In genomic region chr3:98383024-98383790, GRCm38 (mm10) we compare ENCODE assay signal across 8 mouse cellular contexts. TPM values are rescaled to one million over a fixed set of nuclear protein-coding genes. Genes with fewer than 3 reads are reported as not detected.
A peak's percentile ranks its signal among the peaks of the same experiment; 100 is the strongest.
DNase-seq lines count a peak whose midpoint lies in the region; ATAC-seq and TF ChIP-seq lines count a peak whose summit lies in the region.

No protein-coding gene starts in this region.

- no peaks in the 10 kb centered on the region for H3K27me3 ChIP-seq in forebrain, postnatal 0 days (ENCODE audit: insufficient read depth, low read length)
- H3K27me3 ChIP-seq in liver, postnatal 0 days (ENCODE audit: insufficient read depth, low read length): peaks cover 10% of the 10 kb centered on the region; the same call in 1 of the 2 replicates

- no peak for TF ChIP-seq EP300 in liver, postnatal 0 days (IDR thresholded peaks at IDR 0.05; ENCODE audit: low read depth)

- peak overlapping the region; percentile 91 for H3K4me2 ChIP-seq in forebrain, postnatal 0 days (ENCODE audit: low read depth)
- H3K4me2 ChIP-seq in liver, postnatal 0 days (ENCODE audit: low read depth, low read length): peak overlapping the region; percentile 76

- intact Hi-C loops in left cerebral cortex, postnatal 36 days (cut with DNase I): loop anchor here (2.0 kb wide), 1 partner anchor 36 kb away; no protein-coding TSS in a partner anchor

- peak; percentile 47 for ATAC-seq in cerebellum, adult (ENCODE audit: insufficient number of reproducible peaks, low FRiP score, low TSS enrichment)
- peak; percentile 23 for ATAC-seq in forebrain, postnatal 0 days
- ATAC-seq in liver, postnatal 0 days: 0 out of 2 replicates have a peak, but pooled peaks have one; percentile 9
- ATAC-seq in granulocyte monocyte progenitor cell, adult 5-6 weeks (replicated peaks; ENCODE audit: poor library complexity, severe bottlenecking): no peak

- no peak for TF ChIP-seq CTCF in forebrain, postnatal 0 days (IDR thresholded peaks at IDR 0.05; ENCODE audit: low read depth)
- no peak for TF ChIP-seq CTCF in liver, postnatal 0 days (IDR thresholded peaks at IDR 0.05; ENCODE audit: low read depth)

- no peaks in the 10 kb centered on the region for H3K36me3 ChIP-seq in forebrain, postnatal 0 days (ENCODE audit: insufficient read depth)
- no peaks in the 10 kb centered on the region for H3K36me3 ChIP-seq in liver, postnatal 0 days (replicated peaks; ENCODE audit: insufficient read depth, low read length)

- peak overlapping the region; percentile 94 for H3K4me3 ChIP-seq in forebrain, postnatal 0 days (ENCODE audit: low read depth, low read length)
- H3K4me3 ChIP-seq in liver, postnatal 0 days (ENCODE audit: low read depth, low read length): peak overlapping the region; percentile 56

- peak; percentile 18 to 22 for DNase-seq in left cerebral cortex, postnatal 36 days (ENCODE audit: low spot score in 2 of 2)
- no peak for DNase-seq in left cerebral cortex, adult 9 months (ENCODE audit: low spot score in 2 of 2)
- DNase-seq in forebrain, postnatal 0 days: peak; percentile 46
- DNase-seq in liver, postnatal 0 days: peak; percentile 15
- no peak for DNase-seq in spleen, adult 18-20 months
- DNase-seq in layer of hippocampus, adult 8-10 months (ENCODE audit: low spot score in 2 of 2): no peak

- peaks cover 13% of the 10 kb centered on the region for H3K4me1 ChIP-seq in forebrain, postnatal 0 days (ENCODE audit: insufficient read depth)
- peaks cover 9% of the 10 kb centered on the region for H3K4me1 ChIP-seq in liver, postnatal 0 days (ENCODE audit: insufficient read depth)

- no peaks in the 10 kb centered on the region for H3K9me3 ChIP-seq in forebrain, postnatal 0 days (ENCODE audit: low read length)
- no peaks in the 10 kb centered on the region for H3K9me3 ChIP-seq in liver, postnatal 0 days (ENCODE audit: low read length)

- peak overlapping the region; percentile 94 for H3K9ac ChIP-seq in forebrain, postnatal 0 days
- peak overlapping the region; percentile 63; the same call in 1 of the 2 replicates for H3K9ac ChIP-seq in liver, postnatal 0 days (replicated peaks)

- WGBS in forebrain, postnatal 0 days: 5% methylated on average over 21 of the region's 21 CpGs
- 10% methylated on average over 21 of the region's 21 CpGs for WGBS in liver, postnatal 0 days (ENCODE audit: insufficient replicate concordance)

- H3K27ac ChIP-seq in forebrain, postnatal 0 days (ENCODE audit: low read depth, low read length): peak overlapping the region; percentile 88
- H3K27ac ChIP-seq in liver, postnatal 0 days (ENCODE audit: low read depth): no peak overlapping the region

RNA-seq across cellular contexts. Expression of gene Zfp697, which starts 0.9 kb away (rescaled TPM):
- 10 to 100 TPM; 32.1 to 38.1 TPM for total RNA-seq in left cerebral cortex, postnatal 36 days (2021)
- total RNA-seq in forebrain, postnatal 0 days (2014; rRNA removed): 34.2 and 38.6 TPM in 2 replicates
- polyA plus RNA-seq in forebrain, postnatal 0 days (2015; fragmentation: Nextera tagmentation; extraction: Ambion mirVana): 17.4 and 17.7 TPM in 2 replicates
- 2.8 and 2.9 TPM in 2 replicates for polyA plus RNA-seq in liver, postnatal 0 days (2015; fragmentation: Nextera tagmentation; extraction: Ambion mirVana)
- total RNA-seq in granulocyte monocyte progenitor cell, adult 5-6 weeks (2014; fragmentation: Nextera tagmentation): 1.4 and 3.5 TPM in 2 replicates
- total RNA-seq in granulocyte monocyte progenitor cell, adult 5-6 weeks (2017): 0.36 and 1.5 TPM in 2 replicates
- 10 to 100 TPM; 27.1 to 32.6 (median 27.9) TPM for total RNA-seq in layer of hippocampus, adult 8-10 months (2022)

RNA-seq across cellular contexts. Expression of gene Phgdh, which starts 43.4 kb away (rescaled TPM):
- 10 to 100 TPM; 51.1 to 62.0 TPM for total RNA-seq in left cerebral cortex, postnatal 36 days (2021)
- total RNA-seq in forebrain, postnatal 0 days (2014; rRNA removed): 139 and 151 TPM in 2 replicates
- 149 and 160 TPM in 2 replicates for polyA plus RNA-seq in forebrain, postnatal 0 days (2015; fragmentation: Nextera tagmentation; extraction: Ambion mirVana)
- 25.6 and 32.7 TPM in 2 replicates for polyA plus RNA-seq in liver, postnatal 0 days (2015; fragmentation: Nextera tagmentation; extraction: Ambion mirVana)
- total RNA-seq in granulocyte monocyte progenitor cell, adult 5-6 weeks (2014; fragmentation: Nextera tagmentation): 189 and 210 TPM in 2 replicates
- 479 and 570 TPM in 2 replicates for total RNA-seq in granulocyte monocyte progenitor cell, adult 5-6 weeks (2017)
- 10 to 100 TPM; 61.3 to 72.1 (median 67.5) TPM for total RNA-seq in layer of hippocampus, adult 8-10 months (2022)

Comparison
In these comparisons a context has a peak if more than half of its experiments do, and no peak if none do; other contexts are left out.
1. DNase-seq: peak in left cerebral cortex, postnatal 36 days (2 of 2), forebrain, postnatal 0 days (single experiment) and liver, postnatal 0 days (single experiment); none in left cerebral cortex, adult 9 months (0 of 2), spleen, adult 18-20 months (0 of 2) and layer of hippocampus, adult 8-10 months (0 of 2).